Mouse (Mus musculus): ENCODE measurements around the gene Fbxw5.

DNA sequence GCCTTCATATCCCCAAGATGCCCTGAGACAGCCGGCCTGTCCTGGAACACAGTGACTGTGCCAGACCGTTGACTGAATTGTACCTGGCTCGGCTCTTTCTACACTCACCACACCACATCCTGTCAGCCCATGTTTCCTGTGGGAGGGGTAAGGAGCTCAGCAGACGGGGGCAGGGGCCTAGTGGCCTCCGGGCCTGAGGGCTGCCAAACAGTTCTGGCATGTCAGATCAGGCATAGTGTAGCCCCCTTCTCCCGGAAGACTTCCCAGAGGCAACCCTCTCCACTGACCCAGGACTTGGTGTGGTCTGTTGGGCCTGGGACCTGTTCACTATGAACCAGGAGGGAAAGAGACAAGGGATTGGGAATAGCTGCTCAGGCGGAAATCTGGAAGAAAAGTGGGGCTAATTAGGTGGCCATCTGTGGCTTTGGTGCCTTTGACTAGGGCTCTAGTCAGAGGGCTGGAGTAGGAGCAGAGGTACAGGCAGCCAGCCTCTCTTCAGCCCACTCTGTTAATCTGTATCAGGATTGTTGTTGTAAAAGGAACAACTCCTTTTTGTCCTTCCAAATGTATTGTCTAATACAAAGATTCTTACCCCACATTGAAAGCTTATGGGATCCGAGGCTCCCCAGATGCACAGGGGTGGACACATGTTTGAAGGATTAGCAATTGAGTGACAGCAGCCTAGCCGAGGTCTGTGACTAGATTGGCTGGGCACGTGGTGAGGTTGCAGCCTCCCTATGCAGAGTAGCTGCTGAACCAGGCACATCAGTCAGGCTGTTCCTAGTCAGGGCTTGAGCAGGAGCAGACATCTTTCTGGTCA is 34.5 kb upstream of the Fbxw5 start:
- TF ChIP-seq POLR2A (IDR thresholded peaks at IDR 0.05; ENCODE audit: control insufficient read depth in 1 of 2, insufficient read depth in 1 of 2, low read depth in 1 of 2, low read length in 2 of 2, poor library complexity in 1 of 2) (no peak), CTCF (IDR thresholded peaks at IDR 0.05 in 2 of 3, conservative IDR thresholded peaks at IDR 0.05 in 1 of 3; ENCODE audit: control insufficient read depth in 1 of 3, insufficient read depth in 1 of 3, low read depth in 2 of 3, low read length in 3 of 3, poor library complexity in 1 of 3, severe bottlenecking in 1 of 3) (no peak), GATA1 (IDR thresholded peaks at IDR 0.05; ENCODE audit: low read depth, low read length) (no peak), MAX (IDR thresholded peaks at IDR 0.05; ENCODE audit: low read length) (no peak)
